Mouse (Mus musculus) limb, embryonic 15.5 days (tissue): ENCODE data around the gene Ahsg. TPM values are rescaled to one million over a fixed set of nuclear protein-coding genes. Genes with fewer than 3 reads are reported as not detected.

Source experiments
- ATAC-seq: fragments of 200-750 bp; cut with Nextera tagmentation; 2 replicates; pipeline ENCODE4 v1.8.0; 2017; ENCODE audit warnings: low read depth, moderate TSS enrichment; ENCODE audit not compliant: insufficient number of reproducible peaks, low FRiP score, low TSS enrichment
- H3K27ac ChIP-seq: fragments of 300-500 bp; sonication (generic); 2 replicates; pipeline ENCODE4 v1.5.1; 2015; ENCODE audit warnings: moderate library complexity, mild to moderate bottlenecking, inconsistent platforms
- H3K27me3 ChIP-seq: fragments of 300-500 bp; sonication (generic); 2 replicates; pipeline ENCODE4 v1.6.1; 2015; ENCODE audit warnings: inconsistent platforms
- H3K36me3 ChIP-seq: fragments of 300-500 bp; sonication (generic); 2 replicates; pipeline ENCODE4 v1.6.1; 2015; ENCODE audit warnings: inconsistent platforms
- H3K4me1 ChIP-seq: fragments of 300-500 bp; sonication (generic); 2 replicates; pipeline ENCODE4 v1.6.1; 2015; ENCODE audit warnings: inconsistent platforms
- H3K4me2 ChIP-seq: fragments of 300-500 bp; sonication (generic); 2 replicates; pipeline ENCODE4 v1.6.1; 2015; ENCODE audit warnings: mild to moderate bottlenecking, inconsistent platforms
- H3K4me3 ChIP-seq: fragments of 300-500 bp; sonication (generic); 2 replicates; pipeline ENCODE4 v1.5.1; 2015; ENCODE audit warnings: mild to moderate bottlenecking, inconsistent platforms
- H3K9ac ChIP-seq: fragments of 300-500 bp; sonication (generic); 2 replicates; pipeline ENCODE4 v1.6.1; 2015; ENCODE audit warnings: inconsistent platforms
- H3K9me3 ChIP-seq: fragments of 300-500 bp; sonication (generic); 2 replicates; pipeline ENCODE4 v1.6.1; 2016; ENCODE audit warnings: inconsistent platforms
- WGBS: fragments of 180-500 bp; shearing (Covaris S2); methylation state at CpG from one replicate; pipeline ENCODE4 v1.1.7; 2015; 5-methylcytosine and 5-hydroxymethylcytosine counted together
- polyA plus RNA-seq: library from polyadenylated mRNA; unstranded; fragments of >200 nt; fragmentation: Nextera tagmentation; extraction: Ambion mirVana; gene quantifications from 2 replicates; pipeline ENCODE4 v1.2.1, GENCODE M21; 2015

The Ahsg gene
- polyA plus RNA-seq, 1 experiment from 2014 or later = 5.6 TPM

DNA sequence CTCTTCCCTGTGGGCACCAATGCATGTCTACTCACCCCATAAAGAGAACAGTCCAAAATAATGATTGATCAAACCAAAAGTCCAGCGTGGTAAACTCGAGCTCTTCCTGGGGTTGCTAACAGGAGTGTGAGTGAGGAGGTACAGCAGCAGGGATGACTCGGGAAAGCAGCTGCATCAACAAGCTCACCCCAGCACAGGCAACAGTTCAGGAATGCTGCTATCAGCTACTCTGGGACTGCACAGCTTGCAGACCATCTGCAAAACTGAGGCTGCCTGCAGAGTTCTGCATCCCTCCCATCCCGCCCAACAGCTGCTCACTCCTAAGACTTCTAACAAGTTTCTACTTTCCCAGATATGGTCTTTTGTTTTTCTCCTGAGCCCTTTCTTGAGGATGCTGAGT, 17.7 kb upstream of the Ahsg start:
- Histone ChIP-seq H3K4me1 (no peaks in the 10 kb centered on the region), H3K27me3 (no peaks in the 10 kb centered on the region), H3K4me2 (no peak overlapping the region), H3K36me3 (peaks cover 54% of the 10 kb centered on the region), H3K4me3 (no peak overlapping the region), H3K27ac (no peak overlapping the region), H3K9ac (no peak overlapping the region), H3K9me3 (no peaks in the 10 kb centered on the region)
- WGBS = 71% methylated on average over 4 of the region's 4 CpGs
- no peak for ATAC-seq

DNA sequence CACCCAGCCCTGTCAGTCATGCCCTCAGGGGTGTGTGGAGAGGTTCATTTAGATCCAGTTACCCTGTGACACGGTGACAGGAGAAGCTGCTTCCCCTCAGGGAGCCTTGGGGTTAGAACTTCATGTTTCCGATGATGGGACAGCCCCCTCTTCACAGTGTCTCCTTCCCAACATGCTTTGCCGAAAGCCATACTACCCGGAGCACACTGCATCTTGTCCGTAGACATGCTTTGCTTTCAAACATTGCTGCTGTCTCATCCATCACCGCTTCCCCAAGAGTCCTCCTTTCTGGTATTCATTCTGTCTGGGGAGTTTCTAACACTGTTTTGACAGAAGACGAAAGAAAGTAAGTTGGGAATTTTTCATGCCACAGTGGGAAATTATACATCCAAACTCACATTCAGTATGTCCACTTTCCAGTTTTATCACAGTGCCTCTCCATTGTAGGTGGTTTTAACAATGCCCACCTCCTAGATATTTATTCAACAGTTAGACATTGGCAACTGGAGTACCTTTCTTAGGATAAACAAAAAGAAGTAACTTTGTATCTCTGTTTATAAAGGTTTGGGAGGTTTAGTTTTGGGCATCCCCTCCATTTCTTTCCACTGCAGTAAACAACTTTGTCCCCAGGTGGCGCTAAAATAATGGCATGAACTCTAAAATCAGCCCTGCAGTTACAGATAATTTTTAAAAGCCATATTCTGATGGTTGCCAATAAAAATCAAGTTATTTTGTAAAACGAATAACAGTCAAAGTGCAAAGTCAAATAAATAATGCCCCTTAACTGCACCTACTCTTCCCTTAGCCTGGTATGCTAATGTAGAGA, 14.6 kb upstream of the Ahsg start:
- peaks cover 23% of the 10 kb centered on the region for H3K36me3 ChIP-seq
- no peak overlapping the region for H3K4me3 ChIP-seq
- ATAC-seq = no peak
- 43% methylated on average over 9 of the region's 9 CpGs for WGBS
- no peak overlapping the region for H3K9ac ChIP-seq
- peaks cover 8% of the 10 kb centered on the region for H3K4me1 ChIP-seq
- no peak overlapping the region for H3K27ac ChIP-seq
- 0 out of 2 replicates have a peak, but pooled peaks cover 2% of the 10 kb centered on the region for H3K27me3 ChIP-seq
- H3K4me2 ChIP-seq = no peak overlapping the region
- no peaks in the 10 kb centered on the region for H3K9me3 ChIP-seq

DNA sequence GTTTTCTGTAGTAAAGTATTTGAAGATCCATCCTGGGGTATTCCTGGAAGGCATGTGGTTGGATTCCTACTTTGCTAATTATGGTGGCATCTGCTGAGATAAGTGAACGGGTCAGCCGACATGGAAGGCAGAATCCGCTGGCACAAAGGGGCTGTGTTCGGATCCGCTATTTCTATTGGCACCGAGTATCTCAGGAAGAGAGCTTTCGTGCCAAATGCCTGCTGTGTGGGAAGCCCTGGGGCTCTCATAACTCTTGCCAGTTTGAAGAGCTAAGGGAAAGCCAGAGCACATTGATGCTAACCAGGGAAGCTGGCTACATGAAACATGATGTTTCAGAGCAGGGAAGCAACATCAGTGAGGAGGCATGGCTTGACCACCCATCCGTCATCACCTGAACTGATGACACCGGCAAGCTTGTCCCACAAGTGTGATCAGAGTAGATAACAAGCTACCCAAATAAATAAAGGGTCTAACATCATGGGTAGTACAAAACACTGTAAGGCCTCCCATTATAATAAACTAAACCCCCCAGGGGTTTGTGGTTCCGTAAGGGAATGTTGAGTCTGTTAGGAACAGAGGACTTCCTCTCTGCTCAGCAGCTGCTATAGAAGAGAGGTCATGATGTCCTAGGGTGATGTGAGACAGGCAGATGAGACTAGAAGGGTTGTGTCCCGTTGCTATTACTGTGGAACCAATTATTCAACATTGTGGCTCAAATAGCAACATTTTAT, 13.3 kb upstream of the Ahsg start:
- no peak overlapping the region for H3K27ac ChIP-seq
- no peaks in the 10 kb centered on the region for H3K9me3 ChIP-seq
- H3K9ac ChIP-seq = no peak overlapping the region
- H3K36me3 ChIP-seq = peaks cover 9% of the 10 kb centered on the region
- no peak overlapping the region for H3K4me3 ChIP-seq
- no peak overlapping the region for H3K4me2 ChIP-seq
- peaks cover 8% of the 10 kb centered on the region for H3K4me1 ChIP-seq
- ATAC-seq = no peak
- 62% methylated on average over 11 of the region's 11 CpGs for WGBS
- 0 out of 2 replicates have a peak, but pooled peaks cover 2% of the 10 kb centered on the region for H3K27me3 ChIP-seq

DNA sequence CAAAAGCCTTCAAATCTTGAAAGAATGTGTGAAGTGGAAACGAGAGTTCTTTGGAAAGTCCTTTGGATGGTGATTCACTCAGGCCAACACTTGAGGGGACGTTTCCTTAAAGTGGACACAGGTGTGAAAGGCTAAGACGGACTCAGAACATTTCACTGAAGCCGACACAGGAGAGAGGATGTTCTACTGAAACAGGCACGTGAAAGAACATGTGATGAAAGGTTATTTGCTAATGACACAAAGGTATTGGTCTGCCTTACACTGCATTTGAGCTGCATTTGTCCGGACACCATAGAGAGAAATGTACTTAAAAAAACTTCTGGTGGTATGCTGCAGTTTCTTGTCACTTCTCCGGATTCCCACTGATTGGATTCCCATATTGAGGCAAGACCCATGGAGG, 12.4 kb upstream of the Ahsg start:
- H3K27me3 ChIP-seq = 0 out of 2 replicates have a peak, but pooled peaks cover 2% of the 10 kb centered on the region
- no peak overlapping the region for H3K27ac ChIP-seq
- no peaks in the 10 kb centered on the region for H3K9me3 ChIP-seq
- H3K4me3 ChIP-seq = no peak overlapping the region
- H3K36me3 ChIP-seq = peaks cover under 1% of the 10 kb centered on the region
- no peak for ATAC-seq
- H3K4me2 ChIP-seq = no peak overlapping the region
- H3K4me1 ChIP-seq = peaks cover 8% of the 10 kb centered on the region
- H3K9ac ChIP-seq = no peak overlapping the region
- 75% methylated on average over 7 of the region's 7 CpGs for WGBS

DNA sequence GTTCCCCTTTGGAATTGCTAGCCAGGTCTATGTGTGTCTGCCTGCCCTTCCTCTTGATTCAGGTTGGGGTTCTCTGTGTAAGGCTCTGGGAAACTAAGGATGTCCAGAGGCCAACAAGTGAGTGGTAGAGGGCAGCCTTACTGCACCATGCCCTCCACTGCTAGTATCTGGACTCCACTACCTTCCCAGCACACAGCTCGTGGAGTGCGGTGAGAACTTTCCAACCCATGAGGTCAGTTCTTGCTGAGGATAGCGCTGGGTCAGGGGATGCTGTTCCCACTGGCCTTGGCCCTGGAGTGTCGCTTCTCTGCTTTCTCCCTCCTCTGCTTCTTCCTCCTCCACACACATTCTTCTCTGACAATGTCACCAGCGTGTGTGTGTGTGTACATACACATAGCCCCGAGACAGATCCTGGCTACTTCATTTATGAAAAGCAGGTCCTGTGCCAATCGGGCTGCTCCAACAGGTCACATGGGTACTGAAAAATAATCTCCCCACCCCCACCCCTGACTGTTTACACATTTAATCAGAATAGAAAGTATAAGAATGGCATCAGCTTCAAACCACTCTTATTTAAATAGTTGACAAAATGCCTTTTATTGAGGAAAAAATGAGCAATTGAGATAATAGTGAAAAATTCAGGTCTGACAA, 11.0 kb upstream of the Ahsg start:
- Histone ChIP-seq H3K4me3 (no peak overlapping the region), H3K4me2 (no peak overlapping the region), H3K4me1 (peaks cover 8% of the 10 kb centered on the region), H3K27me3 (0 out of 2 replicates have a peak, but pooled peaks cover 2% of the 10 kb centered on the region), H3K9me3 (no peaks in the 10 kb centered on the region), H3K27ac (no peak overlapping the region), H3K9ac (no peak overlapping the region), H3K36me3 (no peaks in the 10 kb centered on the region)
- no peak for ATAC-seq
- WGBS = 63% methylated on average over 7 of the region's 7 CpGs

DNA sequence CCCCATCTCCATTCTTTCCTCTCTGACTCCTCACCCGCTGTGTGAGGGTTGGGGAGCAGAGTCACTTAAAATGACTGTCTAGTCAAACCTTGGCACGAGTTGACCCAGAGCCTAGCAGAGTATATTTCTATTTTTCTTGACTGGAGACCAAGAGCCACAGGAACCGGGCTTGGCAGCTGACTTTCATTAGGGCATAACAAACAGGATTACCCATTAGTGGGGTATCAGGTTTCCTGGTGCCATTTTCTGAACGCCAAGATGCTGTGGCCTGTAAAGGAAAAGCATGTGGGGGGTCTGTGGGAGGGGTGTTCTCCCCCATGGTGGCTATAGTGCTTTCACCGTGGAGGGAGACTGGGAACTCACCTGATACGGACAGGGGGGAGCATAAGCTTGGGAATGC, 10.2 kb upstream of the Ahsg start:
- Histone ChIP-seq H3K9ac (no peak overlapping the region), H3K36me3 (no peaks in the 10 kb centered on the region), H3K27me3 (0 out of 2 replicates have a peak, but pooled peaks cover 2% of the 10 kb centered on the region), H3K4me2 (no peak overlapping the region), H3K4me3 (no peak overlapping the region), H3K27ac (no peak overlapping the region), H3K9me3 (no peaks in the 10 kb centered on the region), H3K4me1 (peaks cover 8% of the 10 kb centered on the region)
- ATAC-seq = no peak
- WGBS = 7% methylated on average over 6 of the region's 6 CpGs

DNA sequence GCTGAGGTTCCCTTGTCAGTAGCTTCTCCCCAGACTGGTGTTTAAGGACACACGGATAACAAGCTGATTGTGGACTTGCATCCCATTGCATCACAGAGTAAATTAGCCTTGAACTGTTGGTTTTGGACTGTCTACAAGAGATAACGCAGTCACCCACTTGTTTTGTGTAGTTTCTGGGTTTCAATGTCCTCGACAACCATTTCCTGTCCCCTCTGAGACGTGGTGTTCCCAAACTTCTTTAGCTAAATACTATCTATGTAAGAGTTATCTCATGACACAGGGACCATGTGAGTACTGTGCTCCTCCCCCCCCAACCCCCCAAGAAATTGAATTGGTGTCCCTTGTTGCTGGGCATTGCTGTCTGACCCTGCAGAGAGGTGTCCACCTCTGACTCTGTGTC, 9.6 kb upstream of the Ahsg start:
- ATAC-seq = no peak
- 65% methylated on average over 4 of the region's 4 CpGs for WGBS
- Histone ChIP-seq H3K4me1 (peaks cover 8% of the 10 kb centered on the region), H3K4me2 (no peak overlapping the region), H3K36me3 (no peaks in the 10 kb centered on the region), H3K27ac (no peak overlapping the region), H3K27me3 (0 out of 2 replicates have a peak, but pooled peaks cover 2% of the 10 kb centered on the region), H3K9me3 (no peaks in the 10 kb centered on the region), H3K4me3 (no peak overlapping the region), H3K9ac (no peak overlapping the region)

DNA sequence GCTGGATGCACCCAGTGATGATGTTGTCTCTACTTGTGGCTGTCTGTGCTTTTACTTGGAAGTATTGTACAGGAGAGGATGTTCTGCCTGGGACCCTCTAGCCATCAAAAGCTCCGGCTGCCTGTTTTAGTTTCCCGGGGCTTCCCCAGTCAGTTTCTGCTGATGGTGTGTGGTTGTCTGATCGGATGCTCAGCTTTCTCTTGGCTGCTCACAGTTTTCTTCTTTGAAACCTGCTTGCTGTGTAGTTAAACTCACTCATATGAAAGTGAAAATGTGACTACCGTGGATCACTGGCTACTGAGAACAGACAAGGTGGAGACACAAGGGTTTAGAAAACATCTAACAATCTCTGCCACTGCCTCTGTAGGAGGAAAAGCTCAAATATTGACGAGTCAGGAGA, 7.6 kb upstream of the Ahsg start:
- H3K4me2 ChIP-seq = no peak overlapping the region
- 0 out of 2 replicates have a peak, but pooled peaks cover 2% of the 10 kb centered on the region for H3K27me3 ChIP-seq
- WGBS = 74% methylated on average over 5 of the region's 5 CpGs
- peaks cover 8% of the 10 kb centered on the region for H3K4me1 ChIP-seq
- no peaks in the 10 kb centered on the region for H3K36me3 ChIP-seq
- H3K27ac ChIP-seq = no peak overlapping the region
- no peak overlapping the region for H3K9ac ChIP-seq
- ATAC-seq = no peak
- no peaks in the 10 kb centered on the region for H3K9me3 ChIP-seq
- no peak overlapping the region for H3K4me3 ChIP-seq

DNA sequence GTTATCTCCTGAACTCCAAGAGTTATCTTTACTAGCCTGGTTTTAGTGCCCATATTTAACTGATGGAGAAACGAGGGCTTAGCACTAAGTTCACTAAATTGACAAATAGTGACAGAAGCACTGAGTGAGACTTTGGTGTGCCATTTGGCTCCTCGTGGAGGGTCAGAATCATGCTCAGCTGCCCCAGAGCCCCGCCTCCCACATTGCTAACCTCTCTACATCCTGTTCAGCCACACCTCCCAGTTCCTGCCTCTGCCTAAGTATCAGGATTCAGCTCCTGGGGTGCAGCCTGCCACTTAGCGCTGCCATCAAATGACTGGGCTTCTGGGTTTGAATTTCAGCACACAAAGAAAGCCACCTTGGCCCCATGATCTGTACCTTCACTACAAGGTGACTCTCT, 5.7 kb upstream of the Ahsg start:
- Histone ChIP-seq H3K4me2 (no peak overlapping the region), H3K9ac (no peak overlapping the region), H3K4me3 (no peak overlapping the region), H3K4me1 (peaks cover 8% of the 10 kb centered on the region), H3K36me3 (no peaks in the 10 kb centered on the region), H3K27me3 (no peaks in the 10 kb centered on the region), H3K9me3 (no peaks in the 10 kb centered on the region), H3K27ac (no peak overlapping the region)
- ATAC-seq = no peak
- WGBS = 21% methylated on average over 4 of the region's 4 CpGs

DNA sequence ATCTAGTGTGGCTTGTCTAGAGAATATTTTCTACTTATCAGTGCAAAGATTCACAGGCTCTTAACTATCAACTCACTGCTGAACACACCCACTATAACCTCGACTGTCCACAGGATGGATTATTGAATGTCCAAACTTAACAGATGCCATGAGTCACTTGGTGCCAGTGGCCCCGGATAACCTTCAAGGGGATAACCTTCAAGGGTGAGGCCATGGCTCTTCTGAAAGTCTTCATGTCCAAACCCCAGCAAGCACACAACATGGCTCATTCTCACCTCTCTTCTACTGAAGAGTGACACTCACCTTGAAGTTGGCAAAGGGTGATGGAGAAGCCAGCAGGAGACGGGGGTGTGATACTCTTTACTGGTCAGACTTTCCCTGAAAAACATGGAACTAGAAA, 4.4 kb upstream of the Ahsg start:
- WGBS = 81% methylated on average over 3 of the region's 3 CpGs
- no peaks in the 10 kb centered on the region for H3K27me3 ChIP-seq

DNA sequence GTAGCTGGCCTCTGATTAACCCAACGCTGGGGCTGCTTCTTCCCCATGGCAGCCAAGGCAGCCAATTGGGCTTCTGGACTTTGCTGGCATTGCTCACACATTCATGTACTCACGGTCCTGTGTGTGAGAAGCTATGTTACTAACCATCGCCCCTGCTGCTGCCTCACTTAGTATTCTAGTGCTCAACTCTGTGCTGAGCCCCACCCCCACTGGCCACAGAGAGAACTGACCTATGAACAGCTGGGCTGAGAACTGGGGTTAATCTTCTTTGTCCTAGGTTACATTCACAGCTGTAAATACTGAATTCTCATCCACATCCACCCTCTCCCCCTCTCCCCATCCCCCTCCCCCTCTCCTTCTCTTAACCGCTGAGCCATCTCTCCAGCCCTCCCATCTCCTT, 2.2 kb upstream of the Ahsg start:
- H3K9me3 ChIP-seq = no peaks in the 10 kb centered on the region
- no peaks in the 10 kb centered on the region for H3K27me3 ChIP-seq
- no peak overlapping the region for H3K4me3 ChIP-seq
- H3K4me1 ChIP-seq = no peaks in the 10 kb centered on the region
- no peak overlapping the region for H3K27ac ChIP-seq
- H3K36me3 ChIP-seq = no peaks in the 10 kb centered on the region
- no peak overlapping the region for H3K4me2 ChIP-seq
- 87% methylated on average over 4 of the region's 4 CpGs for WGBS
- H3K9ac ChIP-seq = no peak overlapping the region
- ATAC-seq = no peak

More for the DNA sequence above, 4.4 kb upstream of the Ahsg start:
- H3K4me1 ChIP-seq = no peaks in the 10 kb centered on the region
- ATAC-seq = no peak
- H3K27ac ChIP-seq = no peak overlapping the region
- H3K9ac ChIP-seq = no peak overlapping the region
- no peaks in the 10 kb centered on the region for H3K9me3 ChIP-seq
- H3K4me2 ChIP-seq = no peak overlapping the region
- H3K4me3 ChIP-seq = no peak overlapping the region
- no peaks in the 10 kb centered on the region for H3K36me3 ChIP-seq

DNA sequence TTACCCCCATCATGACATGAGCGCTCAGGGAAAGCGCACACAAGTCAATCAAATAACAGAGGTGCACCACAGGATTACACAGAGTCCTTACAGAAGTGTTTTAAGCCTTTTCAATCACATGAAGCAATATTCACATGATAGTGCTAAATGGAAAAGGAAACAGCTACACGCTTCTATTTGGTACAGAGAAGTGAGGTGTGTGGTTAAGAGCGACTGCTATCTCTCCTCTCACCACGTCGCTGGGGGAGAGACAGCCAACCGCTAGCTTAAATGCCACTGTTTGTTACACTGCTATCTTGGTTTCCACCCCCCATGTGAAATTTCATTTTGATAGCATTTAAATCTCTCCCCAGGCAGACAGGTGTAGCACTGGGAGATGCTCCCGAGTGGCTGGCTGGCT, 1.4 kb upstream of the Ahsg start:
- Histone ChIP-seq H3K4me3 (no peak overlapping the region), H3K36me3 (no peaks in the 10 kb centered on the region), H3K4me1 (no peaks in the 10 kb centered on the region), H3K27me3 (no peaks in the 10 kb centered on the region), H3K9ac (no peak overlapping the region), H3K4me2 (no peak overlapping the region), H3K9me3 (no peaks in the 10 kb centered on the region), H3K27ac (no peak overlapping the region)
- no peak for ATAC-seq
- 88% methylated on average over 8 of the region's 8 CpGs for WGBS
